ENCODE assay signal across 8 mouse cellular contexts in the genomic region with DNA sequence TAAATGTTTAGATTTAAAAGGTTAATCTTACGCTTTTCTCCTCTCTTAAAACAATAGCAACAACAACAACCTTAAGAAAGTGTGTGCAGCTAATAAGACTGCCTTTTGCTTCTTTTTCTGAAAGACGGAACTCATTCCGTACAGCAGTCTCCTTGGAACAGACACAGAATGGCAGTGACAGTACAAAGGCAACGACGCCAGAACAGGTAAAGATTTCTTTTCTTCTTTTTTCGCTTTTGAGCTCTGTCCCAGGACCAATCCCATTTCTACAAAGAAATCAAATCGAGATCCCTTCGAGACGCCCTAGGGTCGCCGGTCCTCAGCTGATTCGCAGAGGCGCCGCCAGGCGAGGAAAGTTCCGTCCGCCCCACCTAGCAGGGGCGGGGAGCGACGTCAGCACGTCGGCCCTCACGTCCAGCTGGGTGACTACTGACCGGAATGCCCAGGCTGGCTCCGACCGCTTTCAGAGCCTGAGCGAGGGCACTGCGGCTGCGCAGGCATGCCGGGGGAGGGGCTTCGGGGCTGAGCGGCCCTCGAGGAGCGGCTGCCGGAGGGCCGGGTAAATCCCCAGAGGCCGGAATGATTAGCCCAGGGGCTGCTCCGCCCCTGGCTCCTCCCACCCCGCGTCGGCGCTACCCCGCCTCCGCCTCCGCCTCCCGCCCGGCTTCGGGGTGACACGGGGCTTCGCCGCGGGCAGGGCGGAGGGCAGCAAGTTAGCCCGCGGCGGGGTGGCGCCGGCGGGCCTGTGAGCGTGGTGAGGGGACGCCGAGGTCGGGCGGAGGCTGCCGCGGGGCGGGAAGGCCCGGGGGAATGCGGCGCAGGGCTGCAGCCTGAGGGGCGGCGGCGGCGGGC. TPM values are rescaled to one million over a fixed set of nuclear protein-coding genes. Genes with fewer than 3 reads are reported as not detected.
DNase-seq lines count a peak whose midpoint lies in the region; ATAC-seq lines count a peak whose summit lies in the region.

A gene (plus strand): TSS at position 668 of the 852 bp plus-strand sequence.

- ATAC-seq in CD4-positive, CD25-positive, alpha-beta regulatory T cell, adult 4 months = peak; percentile 89
- ATAC-seq in heart, embryonic 14.5 days (ENCODE audit: insufficient number of reproducible peaks, insufficient read depth, low FRiP score, low read depth) = peak; percentile 99
- ATAC-seq in liver, embryonic 13.5 days (ENCODE audit: low read depth) = peak; percentile 99
- ATAC-seq in stomach, embryonic 16.5 days (ENCODE audit: insufficient read depth, low FRiP score) = peak; percentile 98

- no peaks in the 10 kb centered on the region for H3K9me3 ChIP-seq in heart, embryonic 14.5 days (ENCODE audit: control insufficient read depth, low read length)
- H3K9me3 ChIP-seq in liver, embryonic 13.5 days (replicated peaks) = no peaks in the 10 kb centered on the region
- H3K9me3 ChIP-seq in stomach, embryonic 16.5 days (replicated peaks; ENCODE audit: control insufficient read depth, low read length) = no peaks in the 10 kb centered on the region

- no peaks in the 10 kb centered on the region for H3K27me3 ChIP-seq in heart, embryonic 14.5 days (ENCODE audit: control insufficient read depth, insufficient read depth, low read length)
- no peaks in the 10 kb centered on the region for H3K27me3 ChIP-seq in liver, embryonic 13.5 days
- H3K27me3 ChIP-seq in stomach, embryonic 16.5 days (ENCODE audit: control insufficient read depth, insufficient read depth, low read length) = no peaks in the 10 kb centered on the region

- peak within 1 kb of the TSS; percentile 96 to 98 for H3K27ac ChIP-seq in heart, embryonic 14.5 days (replicated peaks in 1 of 2; ENCODE audit: control insufficient read depth in 1 of 2, insufficient read depth in 1 of 2, low read depth in 2 of 2, low read length in 2 of 2)
- H3K27ac ChIP-seq in liver, embryonic 13.5 days = peak within 1 kb of the TSS; percentile 83
- H3K27ac ChIP-seq in stomach, embryonic 16.5 days (ENCODE audit: low read length) = peak within 1 kb of the TSS; percentile 96

- H3K4me2 ChIP-seq in heart, embryonic 14.5 days (ENCODE audit: low read length) = peak within 1 kb of the TSS; percentile 70
- H3K4me2 ChIP-seq in liver, embryonic 13.5 days = peak within 1 kb of the TSS; percentile 98
- peak within 1 kb of the TSS; percentile 74 for H3K4me2 ChIP-seq in stomach, embryonic 16.5 days (ENCODE audit: low read depth, low read length)

- peaks cover 8% of the 10 kb centered on the region; the same call in 1 of the 2 replicates for H3K36me3 ChIP-seq in heart, embryonic 14.5 days (ENCODE audit: control insufficient read depth, insufficient read depth, low read length)
- H3K36me3 ChIP-seq in liver, embryonic 13.5 days = no peaks in the 10 kb centered on the region
- H3K36me3 ChIP-seq in stomach, embryonic 16.5 days (ENCODE audit: control insufficient read depth, insufficient read depth, low read length) = no peaks in the 10 kb centered on the region

- peak; percentile 92 for DNase-seq in c-Kit-negative CD71-positive TER-119-positive erythroid progenitor cells, embryonic 14.5 days (ENCODE audit: low read depth, low spot score)
- peak; percentile 97 for DNase-seq in fibroblast of lung, adult 2 months (ENCODE audit: low read depth)
- peak; percentile 100 for DNase-seq in kidney, postnatal 14 days
- DNase-seq in liver, embryonic 13.5 days = peak; percentile 99
- peak; percentile 99 for DNase-seq in neural tube, embryonic 10.5 days (ENCODE audit: extremely low spot score, low spot score)

- H3K9ac ChIP-seq in heart, embryonic 14.5 days (ENCODE audit: low read length) = peak within 1 kb of the TSS; percentile 94
- peak within 1 kb of the TSS; percentile 94 for H3K9ac ChIP-seq in liver, embryonic 13.5 days
- H3K9ac ChIP-seq in stomach, embryonic 16.5 days (ENCODE audit: low read length) = peak within 1 kb of the TSS; percentile 95

- peaks cover 2 to 8% of the 10 kb centered on the region in 2 experiments; a peak in 3 of 4 replicates for H3K4me1 ChIP-seq in heart, embryonic 14.5 days (ENCODE audit: control insufficient read depth in 2 of 2, insufficient read depth in 2 of 2, low read length in 2 of 2)
- peaks cover 18% of the 10 kb centered on the region for H3K4me1 ChIP-seq in liver, embryonic 13.5 days (replicated peaks)
- H3K4me1 ChIP-seq in stomach, embryonic 16.5 days (ENCODE audit: control insufficient read depth, insufficient read depth, low read length) = peaks cover 10% of the 10 kb centered on the region

- WGBS in heart, embryonic 14.5 days = under 1% methylated on average over 63 of the region's 74 CpGs
- WGBS in liver, embryonic 13.5 days (ENCODE audit: insufficient replicate concordance) = under 1% methylated on average over 74 of the region's 74 CpGs
- WGBS in stomach, embryonic 16.5 days = under 1% methylated on average over 74 of the region's 74 CpGs

- peak within 1 kb of the TSS; percentile 88 to 89 for H3K4me3 ChIP-seq in heart, embryonic 14.5 days (ENCODE audit: control insufficient read depth in 1 of 2, insufficient read depth in 1 of 2, low read depth in 1 of 2, low read length in 2 of 2)
- peak within 1 kb of the TSS; percentile 92 for H3K4me3 ChIP-seq in liver, embryonic 13.5 days (replicated peaks)
- H3K4me3 ChIP-seq in stomach, embryonic 16.5 days (replicated peaks; ENCODE audit: low read length) = peak within 1 kb of the TSS; percentile 94

RNA-seq across cellular contexts. Expression of the gene that starts here (rescaled TPM):
- 1 to 10 TPM; 7.4 to 8.0 TPM for polyA plus RNA-seq in CD4-positive, CD25-positive, alpha-beta regulatory T cell, adult 4 months (2017; shearing (Covaris generic))
- polyA plus RNA-seq in heart, embryonic 14.5 days (2014; fragmentation: Nextera tagmentation; extraction: Ambion mirVana) = 12.3 and 12.6 TPM in 2 replicates
- 1.3 and 1.4 TPM in 2 replicates for polyA plus RNA-seq in liver, embryonic 13.5 days (2015; fragmentation: Nextera tagmentation; extraction: Ambion mirVana)
- polyA plus RNA-seq in stomach, embryonic 16.5 days (2015; fragmentation: Nextera tagmentation; extraction: Ambion mirVana) = 7.1 and 7.8 TPM in 2 replicates

Comparison
In these comparisons a context has a peak if more than half of its experiments do, and no peak if none do; other contexts are left out.
1. Peak in every context shown above with its lines: DNase-seq, ATAC-seq, H3K4me3 ChIP-seq and H3K27ac ChIP-seq.